Mouse (Mus musculus) forebrain, embryonic 11.5 days (tissue): ENCODE measurements at regions not wholly inside any gene's neighbourhood (a gene's known extent, or its start where the extent isn't known, plus 50 kb on each side); places are given as distances from the start of the nearest gene placed in this dataset.
A peak's percentile ranks its signal among the peaks of the same experiment; 100 is the strongest.

Source experiments
- ATAC-seq: fragments of 200-750 bp; cut with Nextera tagmentation; replicated peaks from 2 replicates; pipeline ENCODE4 v1.8.0; 2017; ENCODE audit warnings: moderate TSS enrichment; ENCODE audit not compliant: low FRiP score
- DNase-seq: peaks from one replicate; pipeline ENCODE4 v3.0.0-alpha.2; 2017; ENCODE audit warnings: low spot score
- H3K27ac ChIP-seq: fragments of 300-500 bp; sonication (generic); 2 replicates; pipeline ENCODE4 v1.5.1; 2014; ENCODE audit warnings: low read depth, low read length
- H3K27me3 ChIP-seq: fragments of 300-500 bp; sonication (generic); 2 replicates; pipeline ENCODE4 v1.6.1; 2014; ENCODE audit warnings: mild to moderate bottlenecking, low read length, mixed read lengths; ENCODE audit not compliant: control insufficient read depth, insufficient read depth
- H3K36me3 ChIP-seq: fragments of 300-500 bp; sonication (generic); 2 replicates; pipeline ENCODE4 v1.6.1; 2014; ENCODE audit warnings: mild to moderate bottlenecking, low read length, moderate library complexity, mixed read lengths; ENCODE audit not compliant: control insufficient read depth, insufficient read depth
- H3K4me1 ChIP-seq: fragments of 300-500 bp; sonication (generic); replicated peaks from 2 replicates; pipeline ENCODE4 v1.6.1; 2014; ENCODE audit warnings: low read length, mixed read lengths; ENCODE audit not compliant: control insufficient read depth, insufficient read depth
- H3K4me2 ChIP-seq: fragments of 300-500 bp; sonication (generic); 2 replicates; pipeline ENCODE4 v1.6.1; 2014; ENCODE audit warnings: low read depth, mild to moderate bottlenecking, low read length, moderate library complexity, mixed read lengths; ENCODE audit not compliant: severe bottlenecking
- H3K4me3 ChIP-seq: fragments of 300-500 bp; sonication (generic); 2 replicates; pipeline ENCODE4 v1.5.1; 2014; ENCODE audit warnings: low read depth, low read length
- H3K9ac ChIP-seq: fragments of 300-500 bp; sonication (generic); 2 replicates; pipeline ENCODE4 v1.6.1; 2014; ENCODE audit warnings: low read length
- H3K9me3 ChIP-seq: fragments of 300-500 bp; sonication (generic); 2 replicates; pipeline ENCODE4 v1.6.1; 2016; ENCODE audit warnings: low read length, mixed read lengths; ENCODE audit not compliant: control insufficient read depth
- WGBS: fragments of 180-500 bp; shearing (Covaris S2); extraction: QIAGEN DNeasy Blood & Tissue Kit; methylation state at CpG from one replicate; pipeline ENCODE4 v1.1.7; 2014; 5-methylcytosine and 5-hydroxymethylcytosine counted together

GRCm38 (mm10) chr9:117892601-117893000 lies 147.7 kb upstream of the Azi2 start:
- no peak for ATAC-seq
- Histone ChIP-seq H3K27ac (no peak overlapping the region), H3K9ac (no peak overlapping the region), H3K4me3 (no peak overlapping the region), H3K36me3 (no peaks in the 10 kb centered on the region), H3K27me3 (no peaks in the 10 kb centered on the region), H3K4me1 (no peaks in the 10 kb centered on the region), H3K4me2 (no peak overlapping the region), H3K9me3 (no peaks in the 10 kb centered on the region)
- 86% methylated on average over 6 of the region's 6 CpGs for WGBS
- no peak for DNase-seq

GRCm38 (mm10) chr9:117873172-117873571 lies 167.1 kb upstream of the Azi2 start:
- Histone ChIP-seq H3K9ac (peak overlapping the region; percentile 69; the same call in 1 of the 2 replicates), H3K4me1 (peaks cover 4% of the 10 kb centered on the region; the same call in 1 of the 2 replicates), H3K9me3 (no peaks in the 10 kb centered on the region), H3K4me2 (peak overlapping the region; percentile 96), H3K4me3 (peak overlapping the region; percentile 57), H3K27me3 (peaks cover 14% of the 10 kb centered on the region; the same call in 1 of the 2 replicates), H3K36me3 (no peaks in the 10 kb centered on the region), H3K27ac (no peak overlapping the region)
- 37% methylated on average over 8 of the region's 8 CpGs for WGBS
- ATAC-seq (no peak), DNase-seq (no peak)

- Histone ChIP-seq H3K4me2 (peak overlapping the region; percentile 96), H3K4me3 (peak overlapping the region; percentile 57), H3K9ac (peak overlapping the region; percentile 69), H3K4me1 (peaks cover 4% of the 10 kb centered on the region; the same call in 1 of the 2 replicates), H3K36me3 (no peaks in the 10 kb centered on the region), H3K27me3 (peaks cover 14% of the 10 kb centered on the region; the same call in 1 of the 2 replicates), H3K27ac (no peak overlapping the region), H3K9me3 (no peaks in the 10 kb centered on the region)
- under 1% methylated on average over 56 of the region's 70 CpGs for WGBS
- peak; percentile 80 for DNase-seq
- ATAC-seq = peak; percentile 81
These were observed 167.8 kb upstream of the Azi2 start for GRCm38 (mm10) chr9:117872387-117873081.

- ATAC-seq = peak; percentile 67
- Histone ChIP-seq H3K27me3 (peaks cover 14% of the 10 kb centered on the region; the same call in 1 of the 2 replicates), H3K27ac (no peak overlapping the region), H3K9me3 (no peaks in the 10 kb centered on the region), H3K4me2 (peak overlapping the region; percentile 96), H3K4me3 (peak overlapping the region; percentile 57), H3K4me1 (peaks cover 4% of the 10 kb centered on the region; the same call in 1 of the 2 replicates), H3K36me3 (no peaks in the 10 kb centered on the region), H3K9ac (peak overlapping the region; percentile 69)
- peak; percentile 54 for DNase-seq
- 0% methylated on average over 15 of the region's 15 CpGs for WGBS
These were observed 168.3 kb upstream of the Azi2 start for GRCm38 (mm10) chr9:117872021-117872386.

- Histone ChIP-seq H3K27me3 (peaks cover 14% of the 10 kb centered on the region; the same call in 1 of the 2 replicates), H3K27ac (no peak overlapping the region), H3K9me3 (no peaks in the 10 kb centered on the region), H3K9ac (no peak overlapping the region), H3K4me2 (no peak overlapping the region), H3K36me3 (no peaks in the 10 kb centered on the region), H3K4me1 (peaks cover 4% of the 10 kb centered on the region; the same call in 1 of the 2 replicates), H3K4me3 (no peak overlapping the region)
- 48% methylated on average over 11 of the region's 11 CpGs for WGBS
- no peak for DNase-seq
- no peak for ATAC-seq
These were observed 169.7 kb upstream of the Azi2 start for GRCm38 (mm10) chr9:117870616-117871015.

- H3K4me1 ChIP-seq = no peaks in the 10 kb centered on the region
- no peak for DNase-seq
- H3K4me3 ChIP-seq = no peak overlapping the region
- no peak overlapping the region for H3K27ac ChIP-seq
- H3K9ac ChIP-seq = no peak overlapping the region
- 93% methylated on average over 3 of the region's 3 CpGs for WGBS
- H3K9me3 ChIP-seq = no peaks in the 10 kb centered on the region
- H3K36me3 ChIP-seq = no peaks in the 10 kb centered on the region
- H3K4me2 ChIP-seq = no peak overlapping the region
- no peaks in the 10 kb centered on the region for H3K27me3 ChIP-seq
- no peak for ATAC-seq
These were observed 176.4 kb upstream of the Azi2 start for GRCm38 (mm10) chr9:117863944-117864343.

GRCm38 (mm10) chr9:117863318-117863717 lies 177.0 kb upstream of the Azi2 start:
- Histone ChIP-seq H3K4me1 (no peaks in the 10 kb centered on the region), H3K9ac (no peak overlapping the region), H3K9me3 (no peaks in the 10 kb centered on the region), H3K27ac (no peak overlapping the region), H3K27me3 (no peaks in the 10 kb centered on the region), H3K4me2 (no peak overlapping the region), H3K36me3 (no peaks in the 10 kb centered on the region), H3K4me3 (no peak overlapping the region)
- 85% methylated on average over 6 of the region's 6 CpGs for WGBS
- ATAC-seq = no peak
- no peak for DNase-seq

GRCm38 (mm10) chr9:117859580-117860045 lies 180.7 kb upstream of the Azi2 start:
- Histone ChIP-seq H3K36me3 (no peaks in the 10 kb centered on the region), H3K27me3 (no peaks in the 10 kb centered on the region), H3K4me2 (no peak overlapping the region), H3K9me3 (no peaks in the 10 kb centered on the region), H3K9ac (no peak overlapping the region), H3K4me1 (no peaks in the 10 kb centered on the region), H3K4me3 (no peak overlapping the region), H3K27ac (no peak overlapping the region)
- DNase-seq (no peak), ATAC-seq (no peak)
- WGBS = 87% methylated on average over 16 of the region's 16 CpGs

- Histone ChIP-seq H3K4me1 (no peaks in the 10 kb centered on the region), H3K36me3 (no peaks in the 10 kb centered on the region), H3K9me3 (no peaks in the 10 kb centered on the region), H3K27ac (no peak overlapping the region), H3K4me3 (no peak overlapping the region), H3K4me2 (no peak overlapping the region), H3K9ac (no peak overlapping the region), H3K27me3 (no peaks in the 10 kb centered on the region)
- 70% methylated on average over 4 of the region's 4 CpGs for WGBS
- no peak for ATAC-seq
- DNase-seq = no peak
These were observed 196.8 kb upstream of the Azi2 start for GRCm38 (mm10) chr9:117843531-117843930.
